In the genomic region with DNA sequence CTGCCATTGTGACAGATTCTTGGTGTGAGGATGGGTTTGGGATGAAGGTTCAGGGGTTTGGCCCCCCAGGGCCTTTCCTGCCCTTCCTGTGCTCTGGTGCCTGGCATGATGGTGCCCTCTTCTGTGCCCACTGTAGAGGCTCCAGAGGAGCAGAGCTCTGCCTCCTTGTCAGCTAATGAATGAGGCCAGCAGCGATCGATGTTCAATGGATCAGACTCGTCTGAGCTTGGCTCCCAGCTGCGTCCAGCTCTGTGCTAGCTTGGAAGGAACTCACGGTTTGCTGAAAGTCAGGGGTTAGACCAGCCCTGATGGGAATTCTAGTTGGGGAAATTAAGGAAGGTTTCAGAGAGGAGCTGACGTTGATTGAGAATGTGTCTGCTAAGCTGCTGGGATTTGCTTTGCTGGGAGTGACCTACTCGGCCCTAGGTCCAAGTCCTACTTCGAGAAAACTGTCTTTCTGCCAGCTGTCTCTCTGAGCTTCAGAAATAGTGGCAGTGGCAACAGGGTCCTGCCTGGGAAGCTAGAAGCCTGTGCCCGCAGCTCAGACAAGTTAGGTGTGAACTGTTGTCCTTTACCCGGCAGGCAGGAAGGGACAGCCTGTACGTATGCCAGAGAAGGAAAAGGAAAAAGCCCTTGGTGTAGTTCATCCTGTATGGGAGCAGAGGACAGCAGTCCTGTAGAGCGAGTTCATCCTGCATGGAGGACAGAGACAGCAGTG, we compare ENCODE assay signal across 8 mouse cellular contexts.
DNase-seq lines count a peak whose midpoint lies in the region; ATAC-seq and TF ChIP-seq lines count a peak whose summit lies in the region.

No protein-coding gene starts in this region.

- peaks cover 43% of the 10 kb centered on the region for H3K4me1 ChIP-seq in neural tube, embryonic 11.5 days (ENCODE audit: control insufficient read depth, insufficient read depth, low read length)
- peaks cover 86% of the 10 kb centered on the region for H3K4me1 ChIP-seq in heart, embryonic 16.5 days (ENCODE audit: control insufficient read depth, insufficient read depth, low read length)
- peaks cover 92% of the 10 kb centered on the region for H3K4me1 ChIP-seq in limb, embryonic 15.5 days
- peaks cover 16% of the 10 kb centered on the region for H3K4me1 ChIP-seq in stomach, postnatal 0 days (replicated peaks; ENCODE audit: control insufficient read depth, insufficient read depth)

- H3K4me3 ChIP-seq in neural tube, embryonic 11.5 days (ENCODE audit: low read depth, low read length): peak overlapping the region; percentile 64
- H3K4me3 ChIP-seq in heart, embryonic 16.5 days (ENCODE audit: low read length): peak overlapping the region; percentile 79
- peak overlapping the region; percentile 84 for H3K4me3 ChIP-seq in limb, embryonic 15.5 days
- 0 out of 2 replicates have a peak overlapping the region, but pooled peaks have one; percentile 69 for H3K4me3 ChIP-seq in stomach, postnatal 0 days (ENCODE audit: low read depth, low read length)

- no peaks in the 10 kb centered on the region for H3K36me3 ChIP-seq in neural tube, embryonic 11.5 days (ENCODE audit: control insufficient read depth, insufficient read depth, low read length)
- H3K36me3 ChIP-seq in heart, embryonic 16.5 days (ENCODE audit: control insufficient read depth, insufficient read depth): no peaks in the 10 kb centered on the region
- 0 out of 2 replicates have a peak, but pooled peaks cover 3% of the 10 kb centered on the region for H3K36me3 ChIP-seq in limb, embryonic 15.5 days
- no peaks in the 10 kb centered on the region for H3K36me3 ChIP-seq in stomach, postnatal 0 days (ENCODE audit: control insufficient read depth, insufficient read depth, low read length)

- no peak overlapping the region for H3K27ac ChIP-seq in neural tube, embryonic 11.5 days (ENCODE audit: low read depth, low read length)
- H3K27ac ChIP-seq in heart, embryonic 16.5 days (ENCODE audit: low read length): peak overlapping the region; percentile 76
- no peak overlapping the region for H3K27ac ChIP-seq in limb, embryonic 15.5 days
- H3K27ac ChIP-seq in stomach, postnatal 0 days (replicated peaks): peak overlapping the region; percentile 10; the same call in 1 of the 2 replicates

- H3K27me3 ChIP-seq in neural tube, embryonic 11.5 days (ENCODE audit: control insufficient read depth, insufficient read depth, low read length): no peaks in the 10 kb centered on the region
- H3K27me3 ChIP-seq in heart, embryonic 16.5 days (ENCODE audit: control insufficient read depth, insufficient read depth, low read length): no peaks in the 10 kb centered on the region
- no peaks in the 10 kb centered on the region for H3K27me3 ChIP-seq in limb, embryonic 15.5 days
- H3K27me3 ChIP-seq in stomach, postnatal 0 days (ENCODE audit: control insufficient read depth, insufficient read depth, low read length): no peaks in the 10 kb centered on the region

- TF ChIP-seq CTCF in stomach, postnatal 0 days (IDR thresholded peaks at IDR 0.05; ENCODE audit: low read depth): no peak

- no peak for ATAC-seq in neural tube, embryonic 11.5 days (ENCODE audit: insufficient read depth, low FRiP score, low TSS enrichment)
- no peak for ATAC-seq in heart, embryonic 16.5 days (replicated peaks; ENCODE audit: extremely low read depth, insufficient read depth, low FRiP score)
- ATAC-seq in limb, embryonic 15.5 days (ENCODE audit: insufficient number of reproducible peaks, low FRiP score, low TSS enrichment, low read depth): no peak
- ATAC-seq in stomach, postnatal 0 days (ENCODE audit: low FRiP score, low TSS enrichment): no peak

- DNase-seq in neural tube, embryonic 11.5 days (ENCODE audit: low spot score): no peak
- DNase-seq in neural tube, embryonic 10.5 days (ENCODE audit: extremely low spot score, low spot score): no peak
- DNase-seq in stomach, postnatal 0 days (ENCODE audit: low spot score): no peak
- no peak for DNase-seq in embryo, embryonic 11 days
- no peak for DNase-seq in adrenal gland, adult 18-20 months (ENCODE audit: low spot score in 2 of 2)
- DNase-seq in ovary, postnatal 10 days (ENCODE audit: low spot score): no peak

- peak overlapping the region; percentile 78 for H3K4me2 ChIP-seq in neural tube, embryonic 11.5 days (ENCODE audit: low read depth)
- H3K4me2 ChIP-seq in heart, embryonic 16.5 days (ENCODE audit: low read depth, low read length): peak overlapping the region; percentile 90
- peak overlapping the region; percentile 74 for H3K4me2 ChIP-seq in limb, embryonic 15.5 days
- peak overlapping the region; percentile 98 for H3K4me2 ChIP-seq in stomach, postnatal 0 days (replicated peaks; ENCODE audit: low read depth)

- TF ChIP-seq EP300 in stomach, postnatal 0 days (optimal IDR thresholded peaks at IDR 0.05): no peak

- no peaks in the 10 kb centered on the region for H3K9me3 ChIP-seq in neural tube, embryonic 11.5 days (ENCODE audit: control insufficient read depth, low read length)
- no peaks in the 10 kb centered on the region for H3K9me3 ChIP-seq in heart, embryonic 16.5 days (replicated peaks; ENCODE audit: control insufficient read depth, low read length)
- H3K9me3 ChIP-seq in limb, embryonic 15.5 days: no peaks in the 10 kb centered on the region
- H3K9me3 ChIP-seq in stomach, postnatal 0 days (ENCODE audit: control insufficient read depth, low read length): no peaks in the 10 kb centered on the region

- H3K9ac ChIP-seq in neural tube, embryonic 11.5 days (ENCODE audit: low read length): peak overlapping the region; percentile 15; the same call in 1 of the 2 replicates
- H3K9ac ChIP-seq in heart, embryonic 16.5 days (ENCODE audit: low read length): peak overlapping the region; percentile 90
- H3K9ac ChIP-seq in limb, embryonic 15.5 days: 0 out of 2 replicates have a peak overlapping the region, but pooled peaks have one; percentile 85
- H3K9ac ChIP-seq in stomach, postnatal 0 days (ENCODE audit: low read length): peak overlapping the region; percentile 38; the same call in 1 of the 2 replicates

- WGBS in neural tube, embryonic 11.5 days: 45% methylated on average over 12 of the region's 12 CpGs
- WGBS in heart, embryonic 16.5 days: 44% methylated on average over 12 of the region's 12 CpGs
- 36% methylated on average over 12 of the region's 12 CpGs for WGBS in limb, embryonic 15.5 days
- WGBS in stomach, postnatal 0 days: 33% methylated on average over 12 of the region's 12 CpGs

Comparison
In these comparisons a context has a peak if more than half of its experiments do, and no peak if none do; other contexts are left out.
1. H3K27ac ChIP-seq: peak in heart, embryonic 16.5 days (single experiment) and stomach, postnatal 0 days (single experiment); none in neural tube, embryonic 11.5 days (single experiment) and limb, embryonic 15.5 days (single experiment).
2. H3K9ac ChIP-seq: peak in every context shown above with its lines; median percentile 90 in heart, embryonic 16.5 days; 85 in limb, embryonic 15.5 days; 38 in stomach, postnatal 0 days; 15 in neural tube, embryonic 11.5 days.
3. Peak in every context shown above with its lines, with median percentiles within 50 percentile points of each other: H3K4me2 ChIP-seq and H3K4me3 ChIP-seq.